Mouse (Mus musculus) embryonic facial prominence, embryonic 15.5 days (tissue): ENCODE measurements around the gene Mllt11. TPM values are rescaled to one million over a fixed set of nuclear protein-coding genes. Genes with fewer than 3 reads are reported as not detected.

ENCODE experiments used
- ATAC-seq: fragments of 200-750 bp; cut with Nextera tagmentation; 2 replicates; pipeline ENCODE4 v1.8.0; 2017; ENCODE audit warnings: low read depth, moderate TSS enrichment; ENCODE audit not compliant: insufficient number of reproducible peaks, low FRiP score, low TSS enrichment
- H3K27ac ChIP-seq: fragments of 300-500 bp; sonication (generic); replicated peaks from 2 replicates; pipeline ENCODE4 v1.5.1; 2015; ENCODE audit warnings: mild to moderate bottlenecking, inconsistent platforms
- H3K27me3 ChIP-seq: fragments of 300-500 bp; sonication (generic); 2 replicates; pipeline ENCODE4 v1.6.1; 2015; ENCODE audit warnings: inconsistent platforms
- H3K36me3 ChIP-seq: fragments of 300-500 bp; sonication (generic); 2 replicates; pipeline ENCODE4 v1.6.1; 2015; ENCODE audit warnings: mild to moderate bottlenecking, inconsistent platforms
- H3K4me1 ChIP-seq: fragments of 300-500 bp; sonication (generic); 2 replicates; pipeline ENCODE4 v1.6.1; 2015; ENCODE audit warnings: inconsistent platforms
- H3K4me2 ChIP-seq: fragments of 300-500 bp; sonication (generic); replicated peaks from 2 replicates; pipeline ENCODE4 v1.6.1; 2015; ENCODE audit warnings: mild to moderate bottlenecking, inconsistent platforms
- H3K4me3 ChIP-seq: fragments of 300-500 bp; sonication (generic); replicated peaks from 2 replicates; pipeline ENCODE4 v1.5.1; 2015; ENCODE audit warnings: mild to moderate bottlenecking, inconsistent platforms
- H3K9ac ChIP-seq: fragments of 300-500 bp; sonication (generic); 2 replicates; pipeline ENCODE4 v1.6.1; 2015; ENCODE audit warnings: inconsistent platforms
- H3K9me3 ChIP-seq: fragments of 300-500 bp; sonication (generic); replicated peaks from 2 replicates; pipeline ENCODE4 v1.6.1; 2016; ENCODE audit warnings: inconsistent platforms
- WGBS: fragments of 180-500 bp; shearing (Covaris S2); methylation state at CpG from one replicate; pipeline ENCODE4 v1.1.7; 2015; 5-methylcytosine and 5-hydroxymethylcytosine counted together
- polyA plus RNA-seq: library from polyadenylated mRNA; unstranded; fragments of >200 nt; fragmentation: Nextera tagmentation; extraction: Ambion mirVana; gene quantifications from 2 replicates; pipeline ENCODE4 v1.2.1, GENCODE M21; 2015

Mllt11 gene
- polyA plus RNA-seq, 1 experiment from 2014 or later: 18.4 TPM

DNA sequence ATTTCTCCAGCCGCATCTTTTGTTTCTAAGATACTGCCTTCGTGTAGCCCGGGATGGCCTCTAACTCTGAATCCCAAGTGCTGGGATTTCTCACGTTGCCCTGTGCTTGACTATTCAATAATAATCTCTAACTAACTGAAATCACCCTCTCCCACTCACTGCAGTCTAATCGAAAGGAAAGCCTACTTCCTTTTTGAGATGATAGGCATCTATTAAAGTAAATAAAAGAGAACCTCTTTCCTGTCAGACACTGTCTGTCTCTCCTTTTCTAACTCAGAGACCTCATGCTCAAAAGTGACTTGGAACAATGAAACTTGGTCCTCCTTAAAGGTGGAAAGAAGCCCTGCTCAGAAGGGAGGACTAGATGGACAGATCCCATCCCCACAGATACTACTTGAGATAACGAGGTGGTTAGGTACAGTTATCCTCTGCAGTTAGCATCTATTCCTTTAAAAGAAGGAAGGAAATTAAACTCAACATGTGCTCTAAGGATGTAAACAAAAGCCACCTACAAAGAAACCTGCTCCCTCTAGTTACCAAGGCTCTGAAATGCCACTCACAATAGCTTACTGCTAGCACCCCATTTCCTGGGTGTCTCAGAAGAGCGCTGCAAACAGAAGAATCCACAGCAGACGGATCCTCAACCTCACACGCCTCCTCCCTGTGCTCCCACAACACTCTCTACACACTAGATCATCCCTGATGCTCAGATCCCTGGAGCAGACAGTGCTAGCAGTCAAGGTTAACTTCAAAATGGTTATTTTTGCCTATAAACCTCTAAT, 47.0 kb downstream of the Mllt11 start:
- Histone ChIP-seq H3K4me2 (no peak overlapping the region), H3K27ac (no peak overlapping the region), H3K36me3 (peaks cover 65% of the 10 kb centered on the region), H3K9ac (no peak overlapping the region), H3K9me3 (no peaks in the 10 kb centered on the region), H3K4me1 (no peaks in the 10 kb centered on the region), H3K27me3 (no peaks in the 10 kb centered on the region), H3K4me3 (no peak overlapping the region)
- WGBS: 90% methylated on average over 9 of the region's 9 CpGs
- no peak for ATAC-seq

DNA sequence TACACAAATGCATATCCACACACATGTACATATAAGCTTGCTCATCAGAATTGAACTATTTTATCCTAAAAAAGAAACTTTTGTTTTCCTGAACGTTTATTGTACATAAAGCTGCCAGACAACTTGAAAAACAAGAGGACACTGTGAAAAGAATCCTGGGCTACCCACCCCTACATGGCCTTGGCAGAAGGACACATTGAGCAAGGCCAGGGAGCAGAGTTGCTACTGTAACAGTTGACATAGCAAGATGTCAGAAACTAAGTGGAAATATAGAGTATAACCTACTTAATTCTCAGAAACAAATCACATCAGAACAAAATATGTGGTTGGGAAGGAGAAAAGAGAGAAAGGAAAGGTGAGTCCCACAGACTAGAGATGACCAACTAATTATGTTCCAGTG, 50.1 kb downstream of the Mllt11 start:
- Histone ChIP-seq H3K9ac (no peak overlapping the region), H3K36me3 (peaks cover 34% of the 10 kb centered on the region), H3K27ac (no peak overlapping the region), H3K4me3 (no peak overlapping the region), H3K4me2 (no peak overlapping the region), H3K27me3 (no peaks in the 10 kb centered on the region), H3K9me3 (no peaks in the 10 kb centered on the region), H3K4me1 (no peaks in the 10 kb centered on the region)
- no peak for ATAC-seq
- WGBS: 69% methylated on average over 1 of the region's 1 CpGs

DNA sequence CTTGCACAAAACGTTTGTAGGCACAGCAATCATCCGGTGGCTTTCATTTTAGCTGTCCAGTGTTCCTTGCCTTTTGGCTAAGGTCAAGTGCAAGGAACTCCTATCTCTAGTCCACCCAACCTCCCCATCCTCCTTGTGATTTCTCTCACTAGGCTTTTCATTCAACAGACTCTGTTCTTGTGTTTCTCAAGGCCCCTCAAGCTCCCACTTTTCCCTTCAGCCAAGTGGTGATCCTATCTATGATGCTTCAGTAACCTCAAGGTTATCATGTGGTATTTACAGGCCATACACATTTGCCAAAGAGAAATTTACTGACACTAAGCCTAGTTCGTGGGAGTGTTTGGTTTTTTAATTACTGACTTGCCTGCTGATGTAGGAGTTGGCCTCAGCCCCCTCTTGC, 52.1 kb downstream of the Mllt11 start:
- Histone ChIP-seq H3K27me3 (no peaks in the 10 kb centered on the region), H3K27ac (no peak overlapping the region), H3K36me3 (peaks cover 16% of the 10 kb centered on the region), H3K4me1 (no peaks in the 10 kb centered on the region), H3K4me3 (no peak overlapping the region), H3K4me2 (no peak overlapping the region), H3K9me3 (no peaks in the 10 kb centered on the region), H3K9ac (no peak overlapping the region)
- no peak for ATAC-seq
- WGBS: 61% methylated on average over 3 of the region's 3 CpGs

DNA sequence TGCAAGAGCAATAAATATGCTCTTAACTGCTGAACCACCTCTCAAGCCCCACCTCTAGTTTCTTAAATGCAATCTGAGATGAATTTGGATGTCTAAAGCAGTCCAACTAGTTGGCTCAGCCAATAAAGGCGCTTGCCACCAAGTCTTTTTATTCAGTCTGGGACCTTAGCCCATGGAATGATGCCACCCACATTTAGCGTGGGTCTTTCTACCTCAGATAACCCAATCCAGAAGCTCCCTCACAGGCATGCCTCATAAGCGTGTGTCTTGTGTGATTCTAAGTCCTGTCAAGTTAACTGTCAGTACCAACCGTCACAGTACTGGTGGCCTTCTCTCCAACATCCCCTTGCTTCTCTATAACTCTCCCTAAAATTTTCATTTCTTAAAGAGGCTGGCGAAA, 53.0 kb downstream of the Mllt11 start:
- H3K9ac ChIP-seq: no peak overlapping the region
- no peaks in the 10 kb centered on the region for H3K9me3 ChIP-seq
- H3K27me3 ChIP-seq: no peaks in the 10 kb centered on the region
- ATAC-seq: no peak
- no peak overlapping the region for H3K4me2 ChIP-seq
- peaks cover 4% of the 10 kb centered on the region for H3K4me1 ChIP-seq
- 78% methylated on average over 5 of the region's 5 CpGs for WGBS
- H3K27ac ChIP-seq: no peak overlapping the region
- H3K36me3 ChIP-seq: peaks cover 7% of the 10 kb centered on the region; the same call in 1 of the 2 replicates
- no peak overlapping the region for H3K4me3 ChIP-seq

DNA sequence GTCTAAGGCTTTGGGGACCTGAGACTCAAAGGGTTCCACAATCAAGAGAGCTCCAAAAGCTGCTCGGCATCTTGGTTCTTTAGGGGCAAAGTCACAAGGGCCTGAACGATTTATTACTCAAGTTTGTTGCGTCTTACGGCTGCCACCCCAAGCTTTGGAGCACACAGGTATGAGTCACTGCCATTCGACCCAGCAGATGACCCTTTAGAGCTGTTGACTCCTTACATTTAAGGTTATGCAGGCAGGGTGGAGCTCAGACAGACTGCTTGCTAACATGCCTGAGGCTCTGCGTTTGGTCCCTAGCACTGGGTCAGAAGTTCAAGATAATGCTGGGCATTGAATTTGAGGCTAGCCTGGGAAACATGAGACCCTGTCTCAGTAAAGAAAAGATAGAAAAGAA, 54.4 kb downstream of the Mllt11 start:
- peaks cover 18% of the 10 kb centered on the region for H3K4me1 ChIP-seq
- no peak overlapping the region for H3K9ac ChIP-seq
- H3K4me3 ChIP-seq: no peak overlapping the region
- peaks cover 11% of the 10 kb centered on the region for H3K36me3 ChIP-seq
- no peak overlapping the region for H3K27ac ChIP-seq
- no peak overlapping the region for H3K4me2 ChIP-seq
- no peaks in the 10 kb centered on the region for H3K9me3 ChIP-seq
- H3K27me3 ChIP-seq: peaks cover 5% of the 10 kb centered on the region
- ATAC-seq: no peak
- WGBS: 64% methylated on average over 6 of the region's 6 CpGs

DNA sequence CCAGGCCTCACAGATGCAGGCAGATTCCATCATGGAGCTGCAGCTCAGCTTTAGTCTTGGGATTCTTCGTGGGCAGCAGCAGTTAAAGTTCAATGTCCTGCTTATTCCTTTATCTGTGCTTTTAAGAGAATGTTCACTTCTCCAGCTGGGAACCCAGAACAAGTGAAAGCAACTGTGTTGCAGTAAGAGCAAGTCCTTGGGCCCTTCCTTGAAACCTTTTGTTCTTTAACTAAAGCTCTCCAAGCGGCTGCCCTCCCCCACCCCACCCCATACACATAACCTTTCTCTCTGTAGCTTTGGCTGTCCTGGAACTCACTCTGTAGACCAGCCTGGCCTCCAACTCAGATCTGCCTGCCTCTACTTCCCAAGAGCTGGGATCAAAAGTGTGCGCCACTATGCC, 55.5 kb downstream of the Mllt11 start:
- Histone ChIP-seq H3K9me3 (no peaks in the 10 kb centered on the region), H3K27me3 (peaks cover 15% of the 10 kb centered on the region), H3K4me3 (no peak overlapping the region), H3K4me2 (no peak overlapping the region), H3K27ac (no peak overlapping the region), H3K9ac (no peak overlapping the region), H3K4me1 (peaks cover 21% of the 10 kb centered on the region), H3K36me3 (peaks cover 17% of the 10 kb centered on the region)
- ATAC-seq: no peak
- 73% methylated on average over 3 of the region's 3 CpGs for WGBS

DNA sequence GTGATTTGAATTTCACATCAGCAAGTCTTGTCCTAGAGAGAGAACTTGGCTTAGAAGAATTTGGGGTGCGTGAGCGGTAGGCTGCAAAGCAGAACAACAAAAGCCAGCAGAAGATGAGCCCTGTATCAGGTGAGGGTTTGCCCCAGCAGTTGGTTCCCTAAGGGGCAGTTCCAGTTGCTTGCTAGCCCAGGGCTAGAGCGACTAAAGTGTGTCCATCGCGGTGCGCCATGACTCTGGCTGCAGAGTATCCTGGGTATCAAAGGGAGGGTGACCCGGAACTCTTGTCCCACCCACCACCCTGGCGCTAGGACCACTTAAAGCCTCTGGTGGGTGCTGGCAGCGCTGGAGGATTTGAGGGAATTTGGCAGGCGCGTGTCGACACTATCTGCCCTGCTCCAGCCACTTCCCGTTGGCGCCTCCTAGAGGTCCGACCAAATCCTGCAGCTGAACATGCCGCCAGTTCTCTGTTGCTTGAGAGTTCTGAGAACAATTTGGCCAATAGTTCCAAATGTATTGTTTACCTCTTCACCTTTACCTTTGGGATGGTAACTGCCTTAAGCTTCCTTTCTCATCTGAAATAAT, 57.9 kb downstream of the Mllt11 start:
- peak overlapping the region; percentile 25 for H3K4me3 ChIP-seq
- peaks cover 34% of the 10 kb centered on the region for H3K27me3 ChIP-seq
- H3K27ac ChIP-seq: no peak overlapping the region
- peak overlapping the region; percentile 40 for H3K4me2 ChIP-seq
- WGBS: 18% methylated on average over 16 of the region's 16 CpGs
- no peak for ATAC-seq
- H3K9ac ChIP-seq: no peak overlapping the region
- peaks cover 21% of the 10 kb centered on the region for H3K4me1 ChIP-seq
- H3K9me3 ChIP-seq: no peaks in the 10 kb centered on the region
- H3K36me3 ChIP-seq: peaks cover 41% of the 10 kb centered on the region

DNA sequence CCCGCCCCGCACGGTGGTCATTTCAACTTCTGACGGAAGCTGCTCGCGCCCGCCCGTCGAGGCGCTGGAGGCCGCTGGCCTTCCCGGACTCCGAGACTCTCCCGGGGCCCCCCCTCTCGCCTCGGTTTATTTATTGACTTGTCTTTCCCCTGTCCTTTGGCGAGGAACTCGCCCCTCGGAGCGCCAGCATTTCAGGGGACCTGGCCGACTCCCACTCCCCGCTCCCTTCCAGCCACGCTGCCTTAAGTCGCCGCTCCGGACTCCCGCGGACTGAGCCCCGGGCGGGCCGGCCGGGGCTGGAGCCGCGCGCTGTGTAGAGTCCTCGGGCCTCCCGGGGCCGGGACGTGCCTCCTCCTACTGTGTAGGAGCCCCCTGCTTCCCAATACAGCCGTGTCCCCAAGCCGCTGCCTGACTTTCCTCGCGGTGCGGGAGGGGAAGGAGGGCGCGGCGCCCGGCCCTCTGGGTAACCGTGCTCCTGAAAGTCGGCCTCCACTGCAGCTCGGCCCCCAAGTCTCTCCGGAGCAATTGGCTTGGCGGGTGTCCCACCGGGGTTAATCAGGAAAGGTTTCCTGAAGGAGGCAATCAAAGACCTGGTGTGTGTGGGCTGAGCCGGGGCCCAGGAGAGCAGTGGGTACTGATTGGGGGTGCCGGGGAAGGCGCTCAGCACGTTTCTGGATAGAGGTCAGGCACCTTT, 58.6 kb downstream of the Mllt11 start:
- WGBS: 25% methylated on average over 58 of the region's 58 CpGs
- H3K9me3 ChIP-seq: no peaks in the 10 kb centered on the region
- H3K9ac ChIP-seq: no peak overlapping the region
- peaks cover 21% of the 10 kb centered on the region for H3K4me1 ChIP-seq
- no peak overlapping the region for H3K27ac ChIP-seq
- ATAC-seq: no peak
- H3K36me3 ChIP-seq: peaks cover 48% of the 10 kb centered on the region
- H3K4me3 ChIP-seq: peak overlapping the region; percentile 25
- H3K27me3 ChIP-seq: peaks cover 34% of the 10 kb centered on the region
- H3K4me2 ChIP-seq: peak overlapping the region; percentile 40

DNA sequence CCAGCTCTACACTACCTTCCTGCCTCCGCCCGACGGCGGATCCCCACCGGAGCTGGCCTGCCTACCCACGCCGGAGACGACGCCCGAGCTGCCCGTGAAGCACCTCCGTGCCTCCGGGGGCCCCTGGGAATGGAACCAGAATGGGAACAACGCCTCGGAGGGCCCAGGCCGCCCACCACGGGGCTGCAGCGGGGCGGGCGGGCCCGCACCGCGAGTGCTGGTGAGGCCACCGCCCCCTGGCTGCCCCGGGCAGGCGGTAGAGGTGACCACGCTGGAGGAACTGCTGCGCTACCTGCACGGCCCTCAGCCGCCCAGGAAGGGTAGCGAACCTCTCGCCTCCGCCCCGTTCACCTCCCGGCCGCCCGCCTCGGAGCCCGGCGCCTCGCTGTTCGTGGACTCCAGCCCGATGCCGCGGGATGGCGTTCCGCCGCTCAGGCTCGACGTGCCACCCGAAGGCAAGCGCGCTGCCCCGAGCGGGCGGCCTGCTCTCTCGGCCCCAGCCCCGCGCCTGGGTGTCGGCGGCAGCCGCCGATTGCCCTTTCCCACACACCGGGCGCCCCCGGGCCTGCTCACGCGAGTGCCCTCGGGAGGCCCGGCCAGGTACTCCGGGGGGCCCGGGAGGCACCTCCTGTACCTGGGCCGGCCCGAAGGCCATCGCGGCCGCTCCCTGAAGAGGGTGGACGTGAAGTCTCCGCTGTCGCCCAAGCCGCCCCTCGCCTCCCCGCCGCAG, 59.3 kb downstream of the Mllt11 start:
- 42% methylated on average over 81 of the region's 84 CpGs for WGBS
- H3K9ac ChIP-seq: no peak overlapping the region
- H3K36me3 ChIP-seq: peaks cover 55% of the 10 kb centered on the region
- H3K4me3 ChIP-seq: 0 out of 2 replicates have a peak overlapping the region, but pooled peaks have one; percentile 25
- peaks cover 21% of the 10 kb centered on the region for H3K4me1 ChIP-seq
- peak overlapping the region; percentile 40 for H3K4me2 ChIP-seq
- ATAC-seq: 0 out of 2 replicates have a peak, but pooled peaks have one; percentile 8
- no peak overlapping the region for H3K27ac ChIP-seq
- H3K27me3 ChIP-seq: peaks cover 34% of the 10 kb centered on the region
- H3K9me3 ChIP-seq: no peaks in the 10 kb centered on the region

DNA sequence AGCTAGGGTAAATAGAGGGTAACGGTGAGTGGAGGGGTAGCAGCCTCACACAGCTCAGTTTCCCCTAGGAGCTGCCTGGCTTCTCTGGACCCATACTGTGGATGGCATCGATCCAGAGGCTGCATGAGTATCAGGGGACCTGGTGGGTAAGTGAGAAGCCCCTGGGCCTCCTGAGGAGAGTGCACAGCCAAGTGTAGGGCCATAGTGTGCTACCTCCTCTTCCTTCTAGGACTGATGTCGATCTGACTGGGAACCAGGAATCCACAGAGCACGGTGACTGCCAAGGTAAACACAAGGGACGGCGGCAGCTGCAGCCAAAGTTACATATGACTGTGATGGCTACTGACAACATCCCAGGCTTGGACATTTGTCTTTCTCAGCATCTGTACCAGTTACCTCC, 60.9 kb downstream of the Mllt11 start:
- Histone ChIP-seq H3K4me2 (no peak overlapping the region), H3K9ac (no peak overlapping the region), H3K27me3 (peaks cover 34% of the 10 kb centered on the region), H3K9me3 (no peaks in the 10 kb centered on the region), H3K4me1 (peaks cover 21% of the 10 kb centered on the region), H3K27ac (no peak overlapping the region), H3K4me3 (no peak overlapping the region), H3K36me3 (peaks cover 71% of the 10 kb centered on the region)
- WGBS: 78% methylated on average over 6 of the region's 6 CpGs
- no peak for ATAC-seq

DNA sequence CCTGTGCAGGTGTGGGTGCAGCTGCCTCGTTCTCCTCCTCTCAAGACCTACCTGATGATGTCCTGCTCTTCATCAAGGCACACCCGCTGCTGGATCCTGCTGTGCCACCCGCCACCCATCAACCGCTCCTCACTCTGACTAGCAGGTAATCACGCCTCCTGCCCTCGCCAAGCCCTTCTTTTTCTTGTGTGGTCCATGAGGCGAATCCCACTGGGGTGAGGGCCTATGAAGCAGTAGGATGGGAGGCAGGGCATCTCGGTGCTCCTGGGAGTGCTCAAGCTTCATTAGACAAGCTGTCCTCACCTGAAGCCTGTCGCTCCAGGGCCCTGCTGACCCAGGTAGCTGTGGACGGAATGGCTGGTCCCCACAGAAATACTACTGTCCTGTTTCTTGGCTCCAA, 62.0 kb downstream of the Mllt11 start:
- peaks cover 81% of the 10 kb centered on the region for H3K36me3 ChIP-seq
- H3K4me2 ChIP-seq: no peak overlapping the region
- no peak overlapping the region for H3K27ac ChIP-seq
- H3K9me3 ChIP-seq: no peaks in the 10 kb centered on the region
- ATAC-seq: no peak
- peaks cover 21% of the 10 kb centered on the region for H3K4me1 ChIP-seq
- no peak overlapping the region for H3K4me3 ChIP-seq
- 90% methylated on average over 10 of the region's 10 CpGs for WGBS
- H3K27me3 ChIP-seq: peaks cover 34% of the 10 kb centered on the region
- no peak overlapping the region for H3K9ac ChIP-seq
